Mouse (Mus musculus): ENCODE data around the gene AC129217.1. TPM values are rescaled to one million over a fixed set of nuclear protein-coding genes. Genes with fewer than 3 reads are reported as not detected.

Gene AC129217.1
- not detected for polyA plus RNA-seq (2017; shearing (Covaris generic))

DNA sequence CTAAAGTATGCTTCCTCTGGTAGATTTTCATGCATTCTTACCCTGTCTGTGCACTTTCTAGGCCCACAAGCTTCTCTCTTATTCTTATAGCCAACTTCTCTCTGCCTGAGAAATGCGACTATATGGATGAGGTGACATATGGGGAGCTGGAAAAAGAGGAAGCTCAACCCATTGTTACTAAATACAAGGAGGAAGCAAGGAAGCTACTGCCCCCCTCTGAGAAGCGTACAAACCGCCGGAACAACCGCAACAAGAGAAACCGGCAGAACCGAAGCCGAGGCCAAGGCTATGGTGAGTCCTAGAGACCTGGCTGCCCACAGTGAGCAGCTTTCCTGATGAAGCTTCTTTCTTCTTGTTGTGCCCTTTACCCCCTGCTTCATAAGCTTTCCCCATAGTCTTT is at the start of gene AC129217.1:
Gene AC129217.1, plus strand, starts transcription at position 114 of the 400 bp plus-strand sequence.

GRCm38 (mm10) chr19:8786008-8786781 is 43.4 kb upstream of the AC129217.1 start, which contains the start of gene Taf6l:
Taf6l (minus strand) TSS chr19:8786417.

DNA sequence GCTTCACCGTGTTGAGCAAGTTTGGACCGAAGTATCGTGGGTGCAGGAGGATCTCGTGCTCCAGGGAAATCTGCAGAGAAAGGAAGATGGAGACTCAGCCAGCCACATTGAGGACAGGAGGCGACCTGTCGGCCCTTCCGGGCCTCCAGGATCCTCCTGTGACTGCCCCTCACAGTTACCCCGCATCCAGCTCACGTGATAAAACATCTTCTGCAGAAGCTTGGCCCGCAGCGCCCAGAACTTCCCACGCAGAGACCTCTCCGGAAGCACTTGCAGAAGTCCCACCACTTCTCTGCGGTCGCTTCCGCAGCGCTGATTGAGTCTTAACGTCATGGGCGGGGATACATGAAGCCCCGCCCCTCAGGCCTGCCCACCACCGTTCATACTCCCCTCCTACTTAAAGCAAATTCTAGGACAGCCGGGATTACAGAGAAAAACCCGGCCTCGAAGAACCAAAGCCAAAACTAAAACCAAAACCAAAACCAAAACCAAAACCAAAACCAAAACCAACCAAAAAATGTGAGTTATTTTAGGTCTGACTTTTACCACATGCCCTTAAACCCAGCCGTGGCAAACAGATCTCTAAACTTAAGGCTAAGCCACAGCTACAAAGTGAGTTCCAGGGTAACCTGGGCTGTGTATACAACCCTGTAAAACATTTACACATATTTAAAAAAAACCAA is 31.2 kb upstream of the AC129217.1 start, which contains the start of gene Polr2g:
Gene Polr2g, minus strand, starts transcription at position 314 of the 683 bp plus-strand sequence.

GRCm38 (mm10) chr19:8802130-8802821 is 27.3 kb upstream of the AC129217.1 start, which contains the start of gene Zbtb3:
Zbtb3 (plus strand) TSS chr19:8802555.

GRCm38 (mm10) chr19:8818801-8819595 is 10.6 kb upstream of the AC129217.1 start, which contains the start of gene Ttc9c:
Ttc9c (minus strand) TSS chr19:8819333.

DNA sequence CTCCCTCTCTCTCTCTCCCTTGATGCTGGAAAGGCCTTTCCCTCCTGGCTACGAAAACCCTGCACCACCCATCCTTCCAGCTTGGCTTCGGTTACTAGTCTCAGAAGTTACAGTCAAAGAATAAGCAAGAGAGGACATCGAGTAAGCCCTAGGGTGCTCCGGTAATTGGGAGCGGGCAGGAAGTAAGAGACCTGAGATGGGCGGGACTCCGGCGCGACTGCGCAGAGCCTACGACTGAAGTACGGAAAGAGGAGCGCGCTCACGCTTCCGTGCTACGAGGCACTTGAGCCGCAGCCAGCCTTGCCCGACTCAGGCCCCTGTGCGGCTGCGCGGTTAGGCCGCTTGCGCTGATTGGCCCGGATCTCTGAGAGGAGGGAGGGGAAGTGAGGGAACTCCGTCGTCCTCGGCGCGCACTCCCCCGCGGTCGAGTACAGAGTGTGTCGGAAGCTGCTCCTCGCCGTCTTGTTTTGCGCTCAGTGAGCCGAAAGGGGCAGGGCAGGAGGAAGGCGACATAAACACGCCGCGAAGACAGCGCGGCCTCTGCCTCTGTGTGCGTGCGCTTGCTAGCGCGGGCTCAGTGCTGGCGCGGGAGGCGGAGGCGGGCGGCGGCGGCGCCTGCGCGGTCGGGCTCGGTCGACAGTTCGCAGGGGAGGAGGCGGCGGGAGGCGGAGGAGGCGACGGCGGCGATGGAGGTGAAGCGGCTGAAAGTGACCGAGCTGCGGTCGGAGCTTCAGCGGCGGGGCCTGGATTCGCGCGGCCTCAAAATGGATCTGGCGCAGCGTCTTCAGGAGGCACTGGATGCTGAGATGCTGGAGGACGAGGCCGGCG is 9.8 kb upstream of the AC129217.1 start, which contains the start of gene Hnrnpul2:
Gene Hnrnpul2, plus strand, starts transcription at position 415 of the 828 bp plus-strand sequence.

DNA sequence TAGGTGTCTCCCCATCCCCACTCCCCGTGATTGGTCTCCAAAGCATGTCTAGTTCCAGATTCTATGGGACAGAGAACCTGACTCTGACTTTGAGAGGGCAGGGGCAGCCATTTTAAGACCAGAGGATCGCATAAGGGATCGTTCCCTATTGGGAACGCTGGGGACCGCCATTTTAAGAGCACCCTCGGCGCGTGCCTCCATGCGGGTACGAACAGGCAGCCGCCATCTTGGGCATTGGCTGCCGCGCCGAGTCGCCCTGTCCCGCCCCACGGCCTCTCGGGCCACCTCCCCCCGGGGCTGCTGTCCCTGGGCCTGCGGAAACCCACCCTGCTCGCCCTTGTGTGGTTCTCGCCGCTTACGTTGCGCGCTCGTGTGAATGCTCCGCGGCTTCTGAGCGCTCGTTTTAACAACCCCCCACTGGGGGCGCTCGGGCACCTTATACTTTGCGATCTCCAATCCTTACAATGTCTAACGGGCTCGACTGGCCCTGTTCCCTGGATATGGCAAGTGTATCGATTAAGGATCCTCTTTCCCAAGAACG is 7.7 kb downstream of the AC129217.1 start, which contains the start of gene Bscl2:
Gene Bscl2, plus strand, starts transcription at position 217 of the 541 bp plus-strand sequence.

GRCm38 (mm10) chr19:8839103-8839907 is 9.7 kb downstream of the AC129217.1 start, which contains the start of gene Gng3:
Gng3 (minus strand) TSS chr19:8839194.

GRCm38 (mm10) chr19:8850402-8850901 is 20.9 kb downstream of the AC129217.1 start, which contains the start of gene Lrrn4cl:
Lrrn4cl (plus strand) TSS chr19:8850768.

DNA sequence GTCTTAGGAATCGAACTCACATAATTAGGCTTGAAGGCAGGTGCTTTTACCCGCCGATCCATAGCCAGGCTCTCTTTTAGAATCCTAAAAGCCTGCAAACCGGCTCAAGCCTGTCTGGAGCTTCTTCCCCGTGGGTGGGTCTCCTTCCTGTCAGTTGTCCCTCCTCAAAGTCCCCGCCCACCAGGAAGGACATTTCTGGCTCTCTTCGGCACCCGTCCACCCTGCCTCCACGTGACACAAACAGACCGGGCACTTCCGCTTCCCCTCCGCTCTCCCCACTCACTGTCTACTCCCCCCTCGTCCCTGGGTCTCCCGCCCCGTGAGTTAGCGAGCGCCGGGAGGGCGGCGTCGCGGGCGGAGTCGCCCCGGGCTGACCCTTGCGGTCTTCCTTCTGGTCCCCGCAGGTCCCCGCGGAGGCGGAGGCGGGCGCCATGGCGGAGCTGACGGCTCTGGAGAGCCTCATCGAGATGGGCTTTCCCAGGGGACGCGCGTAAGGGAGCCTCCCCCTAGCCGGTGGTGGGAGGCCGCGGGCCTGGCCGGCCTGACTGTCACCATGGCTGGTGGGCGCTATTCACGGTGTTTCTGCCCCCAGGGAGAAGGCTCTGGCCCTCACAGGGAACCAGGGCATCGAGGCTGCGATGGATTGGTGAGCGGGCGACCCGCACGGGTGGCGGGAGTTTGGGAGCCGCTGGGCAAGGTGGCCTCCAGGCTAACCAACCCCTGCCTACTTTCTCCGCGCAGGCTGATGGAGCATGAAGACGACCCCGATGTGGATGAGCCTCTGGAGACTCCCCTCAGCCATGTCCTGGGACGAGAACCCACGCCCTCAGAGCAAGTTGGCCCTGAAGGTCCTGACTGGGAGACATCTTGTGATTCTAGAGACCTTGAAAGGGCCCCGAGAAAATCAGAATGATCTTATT is 42.0 kb downstream of the AC129217.1 start, which contains the start of gene Ubxn1:
Gene Ubxn1, plus strand, starts transcription at position 230 of the 920 bp plus-strand sequence.

DNA sequence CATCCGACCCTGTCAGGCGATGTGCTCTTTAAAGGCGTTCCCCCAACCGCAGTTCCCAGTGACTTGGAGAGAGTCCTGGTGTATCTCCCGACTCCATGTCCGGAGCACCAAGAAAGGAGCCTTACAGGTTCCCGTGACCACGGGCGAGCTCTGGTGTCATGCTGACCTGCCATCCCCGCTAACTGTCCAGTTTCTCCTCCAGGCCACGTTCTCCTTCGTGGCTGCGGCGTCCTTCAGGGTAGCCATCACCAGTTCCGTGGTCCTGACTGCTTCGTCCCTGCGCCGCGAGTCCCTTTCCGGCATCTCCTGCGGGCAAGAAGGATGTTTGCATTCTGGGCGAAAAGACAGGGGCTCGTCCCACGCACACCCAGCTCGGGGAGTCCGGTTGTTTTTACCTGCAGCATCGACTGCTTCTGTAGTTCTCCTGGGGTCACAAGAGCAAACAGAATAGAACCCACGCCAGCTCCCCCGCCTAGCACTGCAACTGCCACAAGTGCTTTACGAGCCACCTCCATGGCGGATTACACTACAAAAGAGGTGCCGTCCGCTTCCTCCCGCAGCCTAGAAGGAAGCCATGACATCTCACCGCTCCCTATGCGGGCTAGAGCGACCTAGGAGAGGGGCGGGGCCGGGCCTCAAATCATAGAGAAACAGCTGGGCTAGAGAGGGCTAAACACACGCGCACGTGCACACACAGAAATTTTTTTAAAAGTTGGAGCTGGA is 50.9 kb downstream of the AC129217.1 start, which contains the start of gene Uqcc3:
Gene Uqcc3, minus strand, starts transcription at position 613 of the 723 bp plus-strand sequence.

GRCm38 (mm10) chr19:8883616-8884015 is 54.0 kb downstream of the AC129217.1 start, which contains the start of the genes Lbhd1 and Gm49403:
Lbhd1 (plus strand) TSS chr19:8883732.
Gm49403 (plus strand) TSS chr19:8883930.

GRCm38 (mm10) chr19:8888511-8889385 is 59.2 kb downstream of the AC129217.1 start, which contains the start of the genes 1810009A15Rik and Gm49416:
1810009A15Rik (plus strand) TSS chr19:8888853.
Gm49416 (plus strand) TSS chr19:8888926.

